Comparison of ENCODE assay signal across 21 mouse cellular contexts in genomic region chr3:33962938-33963337, GRCm38 (mm10). TPM values are rescaled to one million over a fixed set of nuclear protein-coding genes. Genes with fewer than 3 reads are reported as not detected.
DNase-seq lines count a peak whose midpoint lies in the region; ATAC-seq and TF ChIP-seq lines count a peak whose summit lies in the region.
"Had no signal": no experiment of that assay in that cellular context is flagged by ENCODE, and none has a peak within 500 bp of the region (broad histone marks: within the 10 kb centered on the region; RNA-seq: fewer than 3 reads in every experiment).

No protein-coding gene starts in this region.

- no peak for TF ChIP-seq CTCF in G1E (IDR thresholded peaks at IDR 0.05; ENCODE audit: low read depth, low read length)

- no peaks in the 10 kb centered on the region for H3K9me3 ChIP-seq in G1E (replicated peaks)
- H3K9me3 ChIP-seq: embryonic facial prominence, embryonic 10.5 days; embryonic facial prominence, embryonic 12.5 days; forebrain, embryonic 13.5 days; forebrain, embryonic 15.5 days had no signal

- DNase-seq in 416B (ENCODE audit: low read depth) (peak; percentile 35), G1E (ENCODE audit: low spot score) (peak; percentile 31), MEL-GATA-1-ER (ENCODE audit: extremely low read depth, low read depth) (peak; percentile 72)
- no peak for DNase-seq in gastrocnemius, postnatal 36 days
- DNase-seq: adrenal gland, adult 2 months; adrenal gland, postnatal 10 days; adrenal gland, postnatal 25 days; B cell, adult 2 months; cerebellum, adult 11 months; cerebellum, adult 18-20 months; cerebellum, adult 8-10 months; cerebellum, adult 9-11 months; cerebellum, postnatal 14 days; forebrain, postnatal 0 days had no signal

- H3K4me1 ChIP-seq in G1E (ENCODE audit: insufficient read depth, low read depth, low read length): peaks cover 66% of the 10 kb centered on the region
- H3K4me1 ChIP-seq: embryonic facial prominence, embryonic 10.5 days; embryonic facial prominence, embryonic 12.5 days; forebrain, embryonic 13.5 days; forebrain, embryonic 15.5 days had no signal

- intact Hi-C loops in gastrocnemius, postnatal 36 days (cut with DNase I): no loop called here

- H3K27me3 ChIP-seq in G1E (ENCODE audit: insufficient read depth, low read length): no peaks in the 10 kb centered on the region
- H3K27me3 ChIP-seq: CH12.LX; embryonic facial prominence, embryonic 12.5 days; forebrain, embryonic 13.5 days; forebrain, embryonic 15.5 days had no signal

- ATAC-seq in G1E (ENCODE audit: extremely low read depth, insufficient number of reproducible peaks, low FRiP score, poor library complexity, severe bottlenecking): peak; percentile 73
- no peak for ATAC-seq in frontal cortex, adult (ENCODE audit: low TSS enrichment)
- ATAC-seq: CD4-positive, CD25-positive, alpha-beta regulatory T cell, adult 4 months; forebrain, embryonic 13.5 days; forebrain, embryonic 15.5 days; forebrain, postnatal 0 days had no signal

- H3K4me3 ChIP-seq in G1E (ENCODE audit: low read depth, low read length): no peak overlapping the region
- H3K4me3 ChIP-seq: embryonic facial prominence, embryonic 10.5 days; embryonic facial prominence, embryonic 12.5 days; forebrain, embryonic 13.5 days; forebrain, embryonic 15.5 days had no signal

- H3K36me3 ChIP-seq in G1E (replicated peaks): no peaks in the 10 kb centered on the region
- H3K36me3 ChIP-seq: embryonic facial prominence, embryonic 10.5 days; embryonic facial prominence, embryonic 12.5 days; forebrain, embryonic 15.5 days had no signal

RNA-seq across cellular contexts. Expression of gene Fxr1, which starts 56.8 kb away (rescaled TPM):
- total RNA-seq in G1E (2014; fragmentation: Nextera tagmentation): 203 and 214 TPM in 2 replicates
- 226 and 280 TPM in 2 replicates for total RNA-seq in G1E (2017)
- polyA plus RNA-seq in G1E (2012): 19.3 and 26.6 TPM in 2 replicates
- 100 to 1,000 TPM; 394 to 435 TPM for total RNA-seq in gastrocnemius, postnatal 36 days (2021)

Comparison
In these comparisons a context has a peak if more than half of its experiments do, and no peak if none do; other contexts are left out.
1. DNase-seq: peak in 416B (single experiment), G1E (single experiment) and MEL-GATA-1-ER (single experiment); none in gastrocnemius, postnatal 36 days (0 of 2).